Mouse (Mus musculus): ENCODE data around the gene Itprip.
"Not testable (repeated sequence)": the region's sequence is repeated elsewhere in the genome, so short reads cannot be mapped to it uniquely, and the experiment has no call there.

Itprip gene

GRCm38 (mm10) chr19:47852131-47852530 lies 67.0 kb downstream of the Itprip start:
- not testable (repeated sequence) for DNase-seq

- no peak for DNase-seq
Measured at GRCm38 (mm10) chr19:47849735-47850134, 69.4 kb downstream of the Itprip start.

All from right cerebral cortex, postnatal 4 days (tissue).